13 mouse cellular contexts compared by ENCODE assay signal in genomic region chr4:138149977-138150376, GRCm38 (mm10).
"Had no signal": no experiment of that assay in that cellular context is flagged by ENCODE, and none has a peak within 500 bp of the region (broad histone marks: within the 10 kb centered on the region; RNA-seq: fewer than 3 reads in every experiment).

No protein-coding gene starts in this region.

- H3K9me3 ChIP-seq: kidney, embryonic 15.5 days; limb, embryonic 12.5 days; midbrain, embryonic 13.5 days; neural tube, embryonic 15.5 days had no signal

- H3K4me3 ChIP-seq: kidney, embryonic 15.5 days; limb, embryonic 12.5 days; midbrain, embryonic 13.5 days; neural tube, embryonic 15.5 days had no signal

- ATAC-seq: midbrain, embryonic 13.5 days had no signal

- H3K9ac ChIP-seq: kidney, embryonic 15.5 days; limb, embryonic 12.5 days; liver, embryonic 14.5 days; lung, embryonic 14.5 days; midbrain, embryonic 13.5 days; neural tube, embryonic 15.5 days had no signal

- H3K4me2 ChIP-seq: kidney, embryonic 15.5 days; limb, embryonic 12.5 days; lung, embryonic 14.5 days; midbrain, embryonic 13.5 days; neural tube, embryonic 15.5 days had no signal

- DNase-seq: kidney, adult 11 months; kidney, postnatal 14 days; liver; lung, embryonic 14.5 days; lung, postnatal 14 days; right cerebral cortex, adult 18-20 months; right cerebral cortex, postnatal 25 days; thymus, postnatal 4 days had no signal

- H3K27ac ChIP-seq: kidney, embryonic 15.5 days; limb, embryonic 12.5 days; liver, embryonic 14.5 days; midbrain, embryonic 13.5 days; neural tube, embryonic 15.5 days had no signal

- H3K4me1 ChIP-seq: kidney, embryonic 15.5 days; limb, embryonic 12.5 days; midbrain, embryonic 13.5 days; neural tube, embryonic 15.5 days had no signal

- H3K27me3 ChIP-seq: kidney, embryonic 15.5 days; limb, embryonic 12.5 days; midbrain, embryonic 13.5 days; neural tube, embryonic 15.5 days had no signal
